Mouse (Mus musculus) bone marrow, adult 2 months (tissue): Measurements from ENCODE around the gene Gucy2d.

ENCODE experiments used
- CTCF ChIP-seq: fragments of 200-500 bp; IDR thresholded peaks from 2 replicates; pipeline ENCODE4 v1.5.1; 2011; ENCODE audit warnings: low read length, control low read depth; ENCODE audit not compliant: control insufficient read depth, insufficient read depth
- POLR2A ChIP-seq: fragments of 200-500 bp; IDR thresholded peaks from 2 replicates; pipeline ENCODE4 v1.6.1; 2011; ENCODE audit warnings: low read depth, mild to moderate bottlenecking, control low read depth, low read length, borderline replicate concordance; ENCODE audit not compliant: control insufficient read depth

GRCm38 (mm10) chr7:98487202-98487980 is 47.2 kb downstream of the Gucy2d start:
- TF ChIP-seq CTCF: no peak
- TF ChIP-seq POLR2A: no peak
